Mouse (Mus musculus): ENCODE measurements around the gene Pigm. TPM values are rescaled to one million over a fixed set of nuclear protein-coding genes. Genes with fewer than 3 reads are reported as not detected.

The Pigm gene
- polyA plus RNA-seq, 1 experiment from 2014 or later, result 5.7 TPM

Other genes with a start within 250 kb of the Pigm start
- gene Pex19, start 249.8 kb upstream of the Pigm start, polyA plus RNA-seq (2015; fragmentation: Nextera tagmentation; extraction: Ambion mirVana), result 117 and 123 TPM in 2 replicates
- 131 and 134 TPM in 2 replicates for gene Dcaf8, start 228.5 kb upstream of the Pigm start, polyA plus RNA-seq (2015; fragmentation: Nextera tagmentation; extraction: Ambion mirVana)
- gene Pea15a, start 169.7 kb upstream of the Pigm start, polyA plus RNA-seq (2015; fragmentation: Nextera tagmentation; extraction: Ambion mirVana), result 142 and 146 TPM in 2 replicates
- gene Casq1, start 156.7 kb upstream of the Pigm start, polyA plus RNA-seq (2015; fragmentation: Nextera tagmentation; extraction: Ambion mirVana), result 8.5 and 10.0 TPM in 2 replicates
- not detected in 2 replicates for gene Atp1a4, start 118.1 kb upstream of the Pigm start, polyA plus RNA-seq (2015; fragmentation: Nextera tagmentation; extraction: Ambion mirVana)
- gene Igsf8, start 114.9 kb upstream of the Pigm start, polyA plus RNA-seq (2015; fragmentation: Nextera tagmentation; extraction: Ambion mirVana), result 46.2 and 49.4 TPM in 2 replicates
- 5.7 and 6.2 TPM in 2 replicates for gene Atp1a2, start 78.5 kb upstream of the Pigm start, polyA plus RNA-seq (2015; fragmentation: Nextera tagmentation; extraction: Ambion mirVana)
- 0.04 TPM in 1 of 2 replicates, not detected in the other for gene Kcnj9, start 47.2 kb upstream of the Pigm start, polyA plus RNA-seq (2015; fragmentation: Nextera tagmentation; extraction: Ambion mirVana)
- 0.15 and 0.21 TPM in 2 replicates for gene Kcnj10, start 35.3 kb upstream of the Pigm start, polyA plus RNA-seq (2015; fragmentation: Nextera tagmentation; extraction: Ambion mirVana)
- gene Slamf9, start 98.8 kb downstream of the Pigm start, polyA plus RNA-seq (2015; fragmentation: Nextera tagmentation; extraction: Ambion mirVana), result 0.31 and 0.51 TPM in 2 replicates
- gene Igsf9, start 105.2 kb downstream of the Pigm start, polyA plus RNA-seq (2015; fragmentation: Nextera tagmentation; extraction: Ambion mirVana), result 21.7 and 22.5 TPM in 2 replicates
- gene Tagln2, start 123.5 kb downstream of the Pigm start, polyA plus RNA-seq (2015; fragmentation: Nextera tagmentation; extraction: Ambion mirVana), result 541 and 580 TPM in 2 replicates
- 8.1 and 10.7 TPM in 2 replicates for gene Cfap45, start 144.3 kb downstream of the Pigm start, polyA plus RNA-seq (2015; fragmentation: Nextera tagmentation; extraction: Ambion mirVana)
- 0.24 and 0.47 TPM in 2 replicates for gene Vsig8, start 179.4 kb downstream of the Pigm start, polyA plus RNA-seq (2015; fragmentation: Nextera tagmentation; extraction: Ambion mirVana)
- gene Slamf8, start 214.0 kb downstream of the Pigm start, polyA plus RNA-seq (2015; fragmentation: Nextera tagmentation; extraction: Ambion mirVana), result 0.09 TPM in 1 of 2 replicates, not detected in the other
- not detected in 2 replicates for gene Fcrl6, start 226.0 kb downstream of the Pigm start, polyA plus RNA-seq (2015; fragmentation: Nextera tagmentation; extraction: Ambion mirVana)

Measured in lung, embryonic 15.5 days (tissue).